In genomic region chr9:21164072-21164471, GRCm38 (mm10) we compare ENCODE assay signal across 7 mouse cellular contexts. TPM values are rescaled to one million over a fixed set of nuclear protein-coding genes. Genes with fewer than 3 reads are reported as not detected.
DNase-seq lines count a peak whose midpoint lies in the region; ATAC-seq and TF ChIP-seq lines count a peak whose summit lies in the region.

No protein-coding gene starts in this region.

- no peak for TF ChIP-seq CTCF in heart, postnatal 0 days (IDR thresholded peaks at IDR 0.05; ENCODE audit: low read depth)

- peaks cover 76% of the 10 kb centered on the region for H3K27me3 ChIP-seq in embryonic facial prominence, embryonic 10.5 days (replicated peaks; ENCODE audit: low read depth, poor library complexity, severe bottlenecking)
- H3K27me3 ChIP-seq in heart, postnatal 0 days (ENCODE audit: control insufficient read depth, insufficient read depth, low read length) = peaks cover 47% of the 10 kb centered on the region
- H3K27me3 ChIP-seq in limb, embryonic 10.5 days (ENCODE audit: low read depth, poor library complexity, severe bottlenecking) = peaks cover 70% of the 10 kb centered on the region

- 2% methylated on average over 26 of the region's 26 CpGs for WGBS in embryonic facial prominence, embryonic 10.5 days
- WGBS in heart, postnatal 0 days = 1% methylated on average over 26 of the region's 26 CpGs
- under 1% methylated on average over 26 of the region's 26 CpGs for WGBS in limb, embryonic 10.5 days

- TF ChIP-seq EP300 in heart, postnatal 0 days (IDR thresholded peaks at IDR 0.05; ENCODE audit: low read depth) = no peak

- no peak overlapping the region for H3K9ac ChIP-seq in heart, postnatal 0 days (replicated peaks; ENCODE audit: low read depth, low read length)

- H3K4me1 ChIP-seq in embryonic facial prominence, embryonic 10.5 days = peaks cover 66% of the 10 kb centered on the region
- H3K4me1 ChIP-seq in heart, postnatal 0 days (ENCODE audit: control insufficient read depth, insufficient read depth) = peaks cover 20% of the 10 kb centered on the region
- peaks cover 65% of the 10 kb centered on the region for H3K4me1 ChIP-seq in limb, embryonic 10.5 days

- DNase-seq in lung, postnatal 10 days = peak; percentile 37
- DNase-seq in lung, postnatal 14 days = no peak
- peak; percentile 45 for DNase-seq in embryonic facial prominence, embryonic 10.5 days (ENCODE audit: low spot score)
- DNase-seq in heart, postnatal 0 days (ENCODE audit: low spot score) = no peak
- peak; percentile 57 for DNase-seq in limb, embryonic 10.5 days (ENCODE audit: low spot score)
- DNase-seq in right cerebral cortex, postnatal 10 days (ENCODE audit: low spot score in 2 of 2) = peak; percentile 82 to 83

- no peak for ATAC-seq in heart, postnatal 0 days (ENCODE audit: insufficient read depth, low read depth)
- no peak for ATAC-seq in megakaryocyte progenitor cell, adult 5-6 weeks (replicated peaks; ENCODE audit: poor library complexity)

- no peak overlapping the region for H3K27ac ChIP-seq in embryonic facial prominence, embryonic 10.5 days (replicated peaks)
- no peak overlapping the region for H3K27ac ChIP-seq in heart, postnatal 0 days (ENCODE audit: low read depth)
- no peak overlapping the region for H3K27ac ChIP-seq in limb, embryonic 10.5 days

- H3K4me3 ChIP-seq in embryonic facial prominence, embryonic 10.5 days = peak overlapping the region; percentile 36
- peak overlapping the region; percentile 28 for H3K4me3 ChIP-seq in heart, postnatal 0 days (ENCODE audit: low read depth, low read length)
- peak overlapping the region; percentile 34 for H3K4me3 ChIP-seq in limb, embryonic 10.5 days

- H3K9me3 ChIP-seq in embryonic facial prominence, embryonic 10.5 days = no peaks in the 10 kb centered on the region
- H3K9me3 ChIP-seq in heart, postnatal 0 days (replicated peaks; ENCODE audit: control insufficient read depth, low read length) = no peaks in the 10 kb centered on the region
- no peaks in the 10 kb centered on the region for H3K9me3 ChIP-seq in limb, embryonic 10.5 days (replicated peaks)

- H3K36me3 ChIP-seq in embryonic facial prominence, embryonic 10.5 days (replicated peaks) = no peaks in the 10 kb centered on the region
- no peaks in the 10 kb centered on the region for H3K36me3 ChIP-seq in heart, postnatal 0 days (replicated peaks; ENCODE audit: control insufficient read depth, insufficient read depth, low read length)
- no peaks in the 10 kb centered on the region for H3K36me3 ChIP-seq in limb, embryonic 10.5 days

- peak overlapping the region; percentile 48 for H3K4me2 ChIP-seq in heart, postnatal 0 days (ENCODE audit: low read depth, low read length)

RNA-seq across cellular contexts. Expression of gene Pde4a, which starts 1.4 kb away (rescaled TPM):
- 4.9 and 5.3 TPM in 2 replicates for polyA plus RNA-seq in embryonic facial prominence, embryonic 10.5 days (2016; fragmentation: Nextera tagmentation; extraction: Ambion mirVana)
- 10.2 and 14.6 TPM in 2 replicates for total RNA-seq in heart, postnatal 0 days (2014; rRNA removed; ENCODE audit: low replicate concordance)
- 16.6 and 17.5 TPM in 2 replicates for polyA plus RNA-seq in heart, postnatal 0 days (2015; fragmentation: Nextera tagmentation; extraction: Ambion mirVana)
- 3.6 and 4.5 TPM in 2 replicates for polyA plus RNA-seq in limb, embryonic 10.5 days (2016; fragmentation: Nextera tagmentation; extraction: Ambion mirVana)
- total RNA-seq in megakaryocyte progenitor cell, adult 5-6 weeks (2015) = 11.8 and 15.2 TPM in 2 replicates
- total RNA-seq in megakaryocyte progenitor cell, adult 5-6 weeks (2017) = 4.0 and 5.0 TPM in 2 replicates

RNA-seq across cellular contexts. Expression of gene Cdc37, which starts 14.3 kb away (rescaled TPM):
- 418 and 430 TPM in 2 replicates for polyA plus RNA-seq in embryonic facial prominence, embryonic 10.5 days (2016; fragmentation: Nextera tagmentation; extraction: Ambion mirVana)
- total RNA-seq in heart, postnatal 0 days (2014; rRNA removed; ENCODE audit: low replicate concordance) = 32.9 and 50.1 TPM in 2 replicates
- 176 and 183 TPM in 2 replicates for polyA plus RNA-seq in heart, postnatal 0 days (2015; fragmentation: Nextera tagmentation; extraction: Ambion mirVana)
- 434 and 487 TPM in 2 replicates for polyA plus RNA-seq in limb, embryonic 10.5 days (2016; fragmentation: Nextera tagmentation; extraction: Ambion mirVana)
- total RNA-seq in megakaryocyte progenitor cell, adult 5-6 weeks (2015) = 69.7 and 72.1 TPM in 2 replicates
- 283 and 351 TPM in 2 replicates for total RNA-seq in megakaryocyte progenitor cell, adult 5-6 weeks (2017)

RNA-seq across cellular contexts. Expression of gene Tyk2, which starts 33.0 kb away (rescaled TPM):
- polyA plus RNA-seq in embryonic facial prominence, embryonic 10.5 days (2016; fragmentation: Nextera tagmentation; extraction: Ambion mirVana) = 14.8 and 16.1 TPM in 2 replicates
- 16.7 and 17.9 TPM in 2 replicates for total RNA-seq in heart, postnatal 0 days (2014; rRNA removed; ENCODE audit: low replicate concordance)
- 7.7 and 8.3 TPM in 2 replicates for polyA plus RNA-seq in heart, postnatal 0 days (2015; fragmentation: Nextera tagmentation; extraction: Ambion mirVana)
- 11.5 and 15.3 TPM in 2 replicates for polyA plus RNA-seq in limb, embryonic 10.5 days (2016; fragmentation: Nextera tagmentation; extraction: Ambion mirVana)
- 12.0 and 12.5 TPM in 2 replicates for total RNA-seq in megakaryocyte progenitor cell, adult 5-6 weeks (2015)
- 16.7 and 17.9 TPM in 2 replicates for total RNA-seq in megakaryocyte progenitor cell, adult 5-6 weeks (2017)

Comparison
In these comparisons a context has a peak if more than half of its experiments do, and no peak if none do; other contexts are left out.
1. DNase-seq: peak in lung, postnatal 10 days (single experiment), embryonic facial prominence, embryonic 10.5 days (single experiment), limb, embryonic 10.5 days (single experiment) and right cerebral cortex, postnatal 10 days (2 of 2); none in lung, postnatal 14 days (single experiment) and heart, postnatal 0 days (single experiment).
2. Peak in every context shown above with its lines, with median percentiles within 50 percentile points of each other: H3K4me3 ChIP-seq.